Mouse (Mus musculus) MEL (cell line): ENCODE measurements around the gene Eapp. TPM values are rescaled to one million over a fixed set of nuclear protein-coding genes. Genes with fewer than 3 reads are reported as not detected.

Experiments
- DNase-seq: peaks from one replicate; pipeline ENCODE4 v3.0.0; 2011; ENCODE audit warnings: low read depth, low spot score
- H3K27ac ChIP-seq: 2 replicates; pipeline ENCODE4 v1.5.1; 2012; ENCODE audit warnings: low read depth, mild to moderate bottlenecking, control low read depth, low read length, moderate library complexity; ENCODE audit not compliant: control insufficient read depth
- H3K27me3 ChIP-seq, 2 experiments: fragments of 150-350 bp in 1 of 2; sonication (generic) in 1 of 2; 2 replicates each; pipeline ENCODE4 v1.6.1; 2012; ENCODE audit warnings: low read length in 2 of 2, mild to moderate bottlenecking in 2 of 2, improper control_type of control experiment in 1 of 2, moderate library complexity in 1 of 2; ENCODE audit not compliant: insufficient read depth in 2 of 2, control insufficient read depth in 1 of 2
- H3K36me3 ChIP-seq, 2 experiments: 2 replicates each; pipeline ENCODE4 v1.6.1; 2012 to 2014; ENCODE audit warnings: low read length in 2 of 2, improper control_type of control experiment in 1 of 2, inconsistent platforms in 1 of 2, mild to moderate bottlenecking in 1 of 2; ENCODE audit not compliant: insufficient read depth in 2 of 2, control insufficient read depth in 1 of 2
- H3K4me1 ChIP-seq, 2 experiments: fragments of 150-350 bp in 1 of 2; sonication (generic) in 1 of 2; 2 replicates each; pipeline ENCODE4 v1.6.1; 2012; ENCODE audit warnings: low read length in 2 of 2, improper control_type of control experiment in 1 of 2, mild to moderate bottlenecking in 1 of 2; ENCODE audit not compliant: insufficient read depth in 2 of 2, control insufficient read depth in 1 of 2
- H3K4me3 ChIP-seq, 2 experiments: fragments of 150-350 bp in 1 of 2; sonication (generic) in 1 of 2; 2 replicates each; pipeline ENCODE4 v1.5.1; 2012; ENCODE audit warnings: low read depth in 2 of 2, low read length in 2 of 2, mild to moderate bottlenecking in 2 of 2, moderate library complexity in 2 of 2, control low read depth in 1 of 2, improper control_type of control experiment in 1 of 2; ENCODE audit not compliant: control insufficient read depth in 1 of 2, insufficient read depth in 1 of 2
- H3K79me2 ChIP-seq: 2 replicates; pipeline ENCODE4 v1.6.1; 2012; ENCODE audit warnings: mild to moderate bottlenecking, low read length, moderate library complexity; ENCODE audit not compliant: control insufficient read depth, poor library complexity, insufficient read depth
- H3K9ac ChIP-seq: 2 replicates; pipeline ENCODE4 v1.6.1; 2012; ENCODE audit warnings: low read depth, mild to moderate bottlenecking, control low read depth, low read length, moderate library complexity; ENCODE audit not compliant: control insufficient read depth, poor library complexity, severe bottlenecking
- H3K9me3 ChIP-seq: fragments of 150-350 bp; sonication (generic); replicated peaks from 2 replicates; pipeline ENCODE4 v1.6.1; 2012; ENCODE audit warnings: mild to moderate bottlenecking, low read length, improper control_type of control experiment, moderate library complexity; ENCODE audit not compliant: insufficient read depth
- BHLHE40 ChIP-seq: IDR thresholded peaks from 2 replicates; pipeline ENCODE4 v1.6.1; 2012; ENCODE audit warnings: low read depth, mild to moderate bottlenecking, inconsistent platforms, low read length, improper control_type of control experiment, borderline replicate concordance
- CHD1 ChIP-seq: IDR thresholded peaks from 2 replicates; pipeline ENCODE4 v1.6.1; 2012; ENCODE audit warnings: low read depth, mild to moderate bottlenecking, inconsistent platforms, low read length, improper control_type of control experiment
- CHD2 ChIP-seq: IDR thresholded peaks from 2 replicates; pipeline ENCODE4 v1.6.1; 2011; ENCODE audit warnings: low read length, improper control_type of control experiment
- EP300 ChIP-seq, 2 experiments: IDR thresholded peaks; 2 replicates each; pipeline ENCODE4 v1.6.1; 2011; ENCODE audit warnings: improper control_type of control experiment in 2 of 2, low read length in 2 of 2, low read depth in 1 of 2, mild to moderate bottlenecking in 1 of 2
- KAT2A ChIP-seq: conservative IDR thresholded peaks from 2 replicates; pipeline ENCODE4 v1.6.1; 2012; ENCODE audit warnings: low read depth, low read length, improper control_type of control experiment, inconsistent platforms
- MAFK ChIP-seq: IDR thresholded peaks from 2 replicates; pipeline ENCODE4 v1.6.1; 2011; ENCODE audit warnings: low read depth, mild to moderate bottlenecking, low read length, improper control_type of control experiment, borderline replicate concordance
- MEF2A ChIP-seq: IDR thresholded peaks from 2 replicates; pipeline ENCODE4 v1.6.1; 2014; ENCODE audit warnings: low read depth, mild to moderate bottlenecking, inconsistent platforms, low read length, improper control_type of control experiment; ENCODE audit not compliant: poor library complexity, insufficient replicate concordance, severe bottlenecking; ENCODE audit errors: extremely low read depth
- MXI1 ChIP-seq: IDR thresholded peaks from 2 replicates; pipeline ENCODE4 v1.6.1; 2011; ENCODE audit warnings: mild to moderate bottlenecking, low read depth, low read length, improper control_type of control experiment
- NELFE ChIP-seq: IDR thresholded peaks from 2 replicates; pipeline ENCODE4 v1.6.1; 2011; ENCODE audit warnings: low read depth, low read length, improper control_type of control experiment
- NRF1 ChIP-seq: IDR thresholded peaks from 2 replicates; pipeline ENCODE4 v1.6.1; 2014; ENCODE audit warnings: low read depth, mild to moderate bottlenecking, inconsistent platforms, low read length, improper control_type of control experiment, moderate library complexity; ENCODE audit not compliant: poor library complexity, insufficient read depth, severe bottlenecking
- POLR2AphosphoS2 ChIP-seq: IDR thresholded peaks from 2 replicates; pipeline ENCODE4 v1.6.1; 2011; ENCODE audit warnings: low read length, improper control_type of control experiment
- RCOR1 ChIP-seq: IDR thresholded peaks from 2 replicates; pipeline ENCODE4 v1.6.1; 2012; ENCODE audit warnings: low read depth, mild to moderate bottlenecking, inconsistent platforms, low read length, improper control_type of control experiment
- SIN3A ChIP-seq: IDR thresholded peaks from 2 replicates; pipeline ENCODE4 v1.6.1; 2012; ENCODE audit warnings: low read length, improper control_type of control experiment, inconsistent platforms
- TAL1 ChIP-seq: IDR thresholded peaks from 2 replicates; pipeline ENCODE4 v1.6.1; 2012; ENCODE audit warnings: mild to moderate bottlenecking, inconsistent platforms, low read length, moderate library complexity, mixed read lengths
- TBP ChIP-seq: IDR thresholded peaks from 2 replicates; pipeline ENCODE4 v1.8.0; 2011; ENCODE audit warnings: low read depth, low read length, improper control_type of control experiment
- TCF12 ChIP-seq: IDR thresholded peaks from 2 replicates; pipeline ENCODE4 v1.6.1; 2014; ENCODE audit warnings: low read depth, mild to moderate bottlenecking, inconsistent platforms, low read length, improper control_type of control experiment, moderate library complexity
- ZC3H11A ChIP-seq: IDR thresholded peaks from 2 replicates; pipeline ENCODE4 v1.6.1; 2012; ENCODE audit warnings: low read depth, mild to moderate bottlenecking, inconsistent platforms, low read length, improper control_type of control experiment
- ZKSCAN1 ChIP-seq: IDR thresholded peaks from 2 replicates; pipeline ENCODE4 v1.6.1; 2012; ENCODE audit warnings: low read depth, mild to moderate bottlenecking, inconsistent platforms, low read length, improper control_type of control experiment, moderate library complexity
- ZMIZ1 ChIP-seq: IDR thresholded peaks from 2 replicates; pipeline ENCODE4 v1.6.1; 2012; ENCODE audit warnings: low read depth, mild to moderate bottlenecking, inconsistent platforms, low read length, improper control_type of control experiment, moderate library complexity
- ZNF384 ChIP-seq: IDR thresholded peaks from 2 replicates; pipeline ENCODE4 v1.6.1; 2012; ENCODE audit warnings: low read depth, mild to moderate bottlenecking, inconsistent platforms, low read length, improper control_type of control experiment
- polyA plus RNA-seq, 2 experiments: library from polyadenylated mRNA; stranded (reverse) in 1 of 2; unstranded in 1 of 2; fragments of >175 nt in 1 of 2; fragments of >200 nt in 1 of 2; gene quantifications; 2 replicates each; pipeline versions ENCODE4 v1.2.1 to v1.2.4; 2012; ENCODE audit warnings: low replicate concordance in 2 of 2, low read depth in 1 of 2; ENCODE audit not compliant: insufficient read length in 2 of 2, insufficient read depth in 1 of 2, missing spikeins in 1 of 2
- total RNA-seq: library from RNA; depleted of rRNA; stranded (reverse); fragments of 300-350 nt; gene quantifications from 2 replicates; pipeline ENCODE4 v1.2.3, GENCODE M21; 2012

Eapp gene
- total and polyA plus RNA-seq, 3 experiments, result 50.4 to 50.7 TPM; not detected in 1

DNA sequence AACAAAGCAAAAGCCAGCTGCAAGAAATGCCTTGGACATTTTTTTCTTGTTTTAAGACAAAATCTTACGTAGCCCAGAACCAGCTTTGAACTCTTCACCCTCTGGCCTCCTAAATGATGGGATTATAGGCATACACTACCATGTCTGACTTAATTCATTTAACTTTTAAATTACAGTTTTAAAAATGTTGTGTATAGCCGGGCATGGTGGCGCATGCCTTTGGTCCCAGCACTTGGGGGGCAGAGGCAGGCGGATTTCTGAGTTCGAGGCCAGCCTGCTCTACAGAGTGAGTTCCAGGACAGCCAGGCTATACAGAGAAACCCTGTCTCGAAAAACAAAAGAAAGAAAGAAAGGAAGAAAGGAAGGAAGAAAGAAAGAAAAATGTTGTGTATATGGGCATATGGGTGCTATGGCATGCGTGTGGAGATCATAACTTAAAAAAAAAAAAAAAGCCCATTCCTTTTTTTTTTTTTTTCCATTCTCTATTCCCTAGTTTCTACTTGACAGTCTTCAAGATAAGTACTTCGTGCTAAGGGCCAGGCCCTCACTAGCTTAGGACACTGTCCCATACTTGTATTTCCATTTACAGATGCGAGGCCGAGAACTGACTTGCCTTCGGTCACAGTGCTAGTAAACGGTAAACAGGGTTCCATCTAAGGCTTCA, 718 bp downstream of the Eapp start:
- TF ChIP-seq TBP, result peak; percentile 66; the same call in 1 of the 2 replicates
- TF ChIP-seq CHD1, result 0 out of 2 replicates have a peak, but pooled peaks have one; percentile 64
- no peak for TF ChIP-seq BHLHE40
- peak; percentile 59 for TF ChIP-seq ZNF384
- no peak for TF ChIP-seq EP300 (IDR thresholded peaks at IDR 0.05; ENCODE audit: low read depth in 1 of 2, low read length in 2 of 2)
- TF ChIP-seq, all 39 proteins: peak for 3
- peaks cover 9% of the 10 kb centered on the region for H3K79me2 ChIP-seq
- peaks cover 3 to 13% of the 10 kb centered on the region in 2 experiments; a peak in 3 of 4 replicates for H3K4me1 ChIP-seq
- H3K4me3 ChIP-seq, result peak overlapping the region; percentile 73 to 81
- peak; percentile 23 for DNase-seq
- H3K36me3 ChIP-seq, result peaks cover 2 to 11% of the 10 kb centered on the region in 2 experiments; a peak in 3 of 4 replicates
- peak overlapping the region; percentile 86 for H3K27ac ChIP-seq
- no peaks in the 10 kb centered on the region for H3K9me3 ChIP-seq
- H3K9ac ChIP-seq, result peak overlapping the region; percentile 91
- no peaks in the 10 kb centered on the region for H3K27me3 ChIP-seq

GRCm38 (mm10) chr12:54689082-54689481, 6.6 kb downstream of the Eapp start:
- TF ChIP-seq CHD1, result no peak
- no peak for TF ChIP-seq POLR2AphosphoS2
- TF ChIP-seq NRF1, result no peak
- no peak for TF ChIP-seq TAL1
- TF ChIP-seq CHD2, result no peak
- TF ChIP-seq ZC3H11A, result no peak
- no peak for TF ChIP-seq NELFE
- TF ChIP-seq SIN3A, result no peak
- TF ChIP-seq ZMIZ1, result no peak
- no peak for TF ChIP-seq ZKSCAN1
- TF ChIP-seq RCOR1, result no peak
- TF ChIP-seq MEF2A, result no peak
- TF ChIP-seq TCF12, result no peak
- no peak for TF ChIP-seq BHLHE40
- no peak for TF ChIP-seq MXI1
- no peak for TF ChIP-seq MAFK
- no peak for TF ChIP-seq KAT2A
- H3K79me2 ChIP-seq, result peaks cover 3% of the 10 kb centered on the region; the same call in 1 of the 2 replicates
- peaks cover 5 to 12% of the 10 kb centered on the region in 2 experiments for H3K36me3 ChIP-seq

More at GRCm38 (mm10) chr12:54689082-54689481, 6.6 kb downstream of the Eapp start:
- peaks cover 0 to 3% of the 10 kb centered on the region in 2 experiments; a peak in 1 of 4 replicates for H3K4me1 ChIP-seq
- no peak overlapping the region for H3K27ac ChIP-seq
- no peak overlapping the region for H3K9ac ChIP-seq
- H3K9me3 ChIP-seq, result no peaks in the 10 kb centered on the region
- H3K4me3 ChIP-seq, result no peak overlapping the region
- no peaks in the 10 kb centered on the region for H3K27me3 ChIP-seq
- DNase-seq, result no peak
